Mouse (Mus musculus) mouse trophoblast stem cell (cell line): ENCODE measurements around the gene Rnf8.
"Not testable (repeated sequence)": the region's sequence is repeated elsewhere in the genome, so short reads cannot be mapped to it uniquely, and the experiment has no call there.

Source experiments
- in situ Hi-C, 2 experiments: fragments of 300-500 bp; cut with MseI, MboI; formaldehyde crosslinking; loops; 2 replicates in 1 of 2; 3 replicates in 1 of 2; pipeline ENCODE4 v1.15.1; 2025

The Rnf8 gene

GRCm38 (mm10) chr17:29614115-29615023 is at the start of gene Rnf8, which contains the start of gene Gm28043:
Rnf8 (plus strand) TSS chr17:29614790.
Gm28043 (plus strand) TSS chr17:29614876.
- in situ Hi-C loops: no loop called here

GRCm38 (mm10) chr17:29565521-29565920 is 49.1 kb upstream of the Rnf8 start:
- in situ Hi-C loops: no loop called here

GRCm38 (mm10) chr17:29568435-29568834 is 46.2 kb upstream of the Rnf8 start:
- in situ Hi-C loops: no loop called here

GRCm38 (mm10) chr17:29569831-29570230 is 44.8 kb upstream of the Rnf8 start:
- in situ Hi-C loops: no loop called here

- in situ Hi-C loops: no loop called here
Observed at GRCm38 (mm10) chr17:29579579-29580126, 34.9 kb upstream of the Rnf8 start.

- in situ Hi-C loops: no loop called here
Observed at GRCm38 (mm10) chr17:29583569-29583968, 31.0 kb upstream of the Rnf8 start.

- in situ Hi-C loops: no loop called here
Observed at GRCm38 (mm10) chr17:29584306-29584705, 30.3 kb upstream of the Rnf8 start.

- in situ Hi-C loops: no loop called here
Observed at GRCm38 (mm10) chr17:29584737-29585136, 29.9 kb upstream of the Rnf8 start.

GRCm38 (mm10) chr17:29585446-29585845 is 29.1 kb upstream of the Rnf8 start:
- in situ Hi-C loops: no loop called here

GRCm38 (mm10) chr17:29586921-29587320 is 27.7 kb upstream of the Rnf8 start:
- in situ Hi-C loops: no loop called here

- in situ Hi-C loops: no loop called here
Observed at GRCm38 (mm10) chr17:29589221-29589898, 25.2 kb upstream of the Rnf8 start.

GRCm38 (mm10) chr17:29595891-29596770 is 18.5 kb upstream of the Rnf8 start:
- in situ Hi-C loops: no loop called here

- in situ Hi-C loops: no loop called here
Observed at GRCm38 (mm10) chr17:29596771-29597132, 17.8 kb upstream of the Rnf8 start.

- in situ Hi-C loops: no loop called here
Observed at GRCm38 (mm10) chr17:29599051-29599450, 15.5 kb upstream of the Rnf8 start.

- in situ Hi-C loops: no loop called here
Observed at GRCm38 (mm10) chr17:29599537-29599936, 15.1 kb upstream of the Rnf8 start.

GRCm38 (mm10) chr17:29601391-29601790 is 13.2 kb upstream of the Rnf8 start:
- in situ Hi-C loops: no loop called here

- in situ Hi-C loops: no loop called here
Observed at GRCm38 (mm10) chr17:29603283-29603682, 11.3 kb upstream of the Rnf8 start.

GRCm38 (mm10) chr17:29613453-29613852 is 1.1 kb upstream of the Rnf8 start:
- in situ Hi-C loops: not testable (repeated sequence)

GRCm38 (mm10) chr17:29615024-29615551 is 498 bp downstream of the Rnf8 start:
- in situ Hi-C loops: no loop called here

GRCm38 (mm10) chr17:29615616-29616015 is 1.0 kb downstream of the Rnf8 start:
- in situ Hi-C loops: no loop called here

GRCm38 (mm10) chr17:29619231-29619630 is 4.6 kb downstream of the Rnf8 start:
- in situ Hi-C loops: no loop called here
